Mouse (Mus musculus): ENCODE measurements at regions not wholly inside any gene's neighbourhood (a gene's known extent, or its start where the extent isn't known, plus 50 kb on each side); places are given as distances from the start of the nearest gene placed in this dataset.

GRCm38 (mm10) chr2:144157343-144157742, 113.1 kb upstream of the Mgme1 start:
- TF ChIP-seq TAL1 (IDR thresholded peaks at IDR 0.05; ENCODE audit: low read length) (no peak), GATA1 (IDR thresholded peaks at IDR 0.05; ENCODE audit: low read length) (no peak)
